Mouse (Mus musculus): ENCODE measurements around the gene Insc. TPM values are rescaled to one million over a fixed set of nuclear protein-coding genes. Genes with fewer than 3 reads are reported as not detected.

Gene Insc
- polyA plus RNA-seq, 1 experiment from 2014 or later: 22.0 TPM

DNA sequence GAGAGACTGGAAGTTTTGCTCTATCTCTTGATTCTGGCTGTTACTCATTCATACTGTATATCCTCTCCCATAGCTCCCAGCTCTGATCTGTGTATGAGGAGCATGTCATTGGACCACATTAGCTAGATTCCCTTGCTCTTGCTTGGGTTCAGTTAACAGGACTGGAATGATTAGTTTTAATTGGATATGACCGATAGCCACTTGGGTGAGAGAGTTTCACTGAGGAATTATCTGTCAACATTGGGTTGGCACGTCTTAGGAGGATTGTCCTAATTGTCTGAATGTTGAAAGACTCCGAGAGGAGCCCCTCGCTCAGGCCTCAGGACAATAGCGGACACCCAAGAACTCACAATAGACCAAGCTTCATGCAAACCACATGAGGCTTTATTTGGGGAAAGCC, 7.2 kb upstream of the Insc start:
- H3K4me2 ChIP-seq: no peak overlapping the region
- no peaks in the 10 kb centered on the region for H3K27me3 ChIP-seq
- no peaks in the 10 kb centered on the region for H3K36me3 ChIP-seq (replicated peaks)
- no peak overlapping the region for H3K4me3 ChIP-seq (replicated peaks)
- no peaks in the 10 kb centered on the region for H3K9me3 ChIP-seq (replicated peaks)
- 59% methylated on average over 5 of the region's 5 CpGs for WGBS (ENCODE audit: insufficient replicate concordance)
- no peak overlapping the region for H3K9ac ChIP-seq
- H3K27ac ChIP-seq (replicated peaks): no peak overlapping the region
- ATAC-seq (ENCODE audit: insufficient read depth): no peak
- no peaks in the 10 kb centered on the region for H3K4me1 ChIP-seq (replicated peaks)

DNA sequence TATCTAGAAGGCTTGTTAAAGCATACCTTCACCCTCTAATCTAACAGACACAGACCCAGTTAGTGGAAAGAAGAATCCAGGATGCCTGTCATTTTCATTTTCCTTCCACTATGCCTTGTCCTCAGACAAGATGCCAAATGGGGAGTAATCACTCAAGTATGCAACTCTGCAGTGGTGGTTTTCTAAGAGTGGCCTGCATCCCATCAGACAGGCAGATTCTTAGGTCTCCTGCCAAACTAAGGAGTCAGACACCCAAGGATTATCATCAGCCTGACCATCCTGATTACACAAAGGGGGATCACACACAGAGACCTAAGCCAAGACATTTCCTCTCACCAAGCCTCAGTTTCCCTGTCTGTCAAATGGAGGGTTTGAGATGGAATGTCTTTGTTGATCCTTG, 5.3 kb upstream of the Insc start:
- no peaks in the 10 kb centered on the region for H3K36me3 ChIP-seq (replicated peaks)
- no peak for ATAC-seq (ENCODE audit: insufficient read depth)
- H3K4me3 ChIP-seq (replicated peaks): no peak overlapping the region
- H3K4me1 ChIP-seq (replicated peaks): no peaks in the 10 kb centered on the region
- no peak overlapping the region for H3K9ac ChIP-seq
- H3K27ac ChIP-seq (replicated peaks): no peak overlapping the region
- no peaks in the 10 kb centered on the region for H3K9me3 ChIP-seq (replicated peaks)
- no peak overlapping the region for H3K4me2 ChIP-seq
- no peaks in the 10 kb centered on the region for H3K27me3 ChIP-seq

- WGBS (ENCODE audit: insufficient replicate concordance): 33% methylated on average over 6 of the region's 6 CpGs
- Histone ChIP-seq H3K4me1 (replicated peaks) (no peaks in the 10 kb centered on the region), H3K36me3 (replicated peaks) (no peaks in the 10 kb centered on the region), H3K27me3 (peaks cover 8% of the 10 kb centered on the region; the same call in 1 of the 2 replicates), H3K9me3 (replicated peaks) (no peaks in the 10 kb centered on the region), H3K9ac (no peak overlapping the region), H3K27ac (replicated peaks) (no peak overlapping the region), H3K4me2 (no peak overlapping the region), H3K4me3 (replicated peaks) (no peak overlapping the region)
- ATAC-seq (ENCODE audit: insufficient read depth): no peak
These were observed 2.9 kb upstream of the Insc start for GRCm38 (mm10) chr7:114740360-114741165.

GRCm38 (mm10) chr7:114744639-114745245, 1.2 kb downstream of the Insc start:
- no peak overlapping the region for H3K9ac ChIP-seq
- no peaks in the 10 kb centered on the region for H3K4me1 ChIP-seq (replicated peaks)
- no peak for ATAC-seq (ENCODE audit: insufficient read depth)
- peaks cover 8% of the 10 kb centered on the region; the same call in 1 of the 2 replicates for H3K27me3 ChIP-seq
- 48% methylated on average over 3 of the region's 3 CpGs for WGBS (ENCODE audit: insufficient replicate concordance)
- no peak overlapping the region for H3K27ac ChIP-seq (replicated peaks)
- H3K4me3 ChIP-seq (replicated peaks): no peak overlapping the region
- no peak overlapping the region for H3K4me2 ChIP-seq
- H3K9me3 ChIP-seq (replicated peaks): no peaks in the 10 kb centered on the region
- H3K36me3 ChIP-seq (replicated peaks): no peaks in the 10 kb centered on the region

- Histone ChIP-seq H3K4me1 (replicated peaks) (no peaks in the 10 kb centered on the region), H3K36me3 (replicated peaks) (no peaks in the 10 kb centered on the region), H3K9ac (no peak overlapping the region), H3K4me2 (peak overlapping the region; percentile 58), H3K27me3 (peaks cover 8% of the 10 kb centered on the region; the same call in 1 of the 2 replicates), H3K9me3 (replicated peaks) (no peaks in the 10 kb centered on the region), H3K27ac (replicated peaks) (no peak overlapping the region), H3K4me3 (replicated peaks) (peak overlapping the region; percentile 26)
- WGBS (ENCODE audit: insufficient replicate concordance): 7% methylated on average over 34 of the region's 34 CpGs
- ATAC-seq (ENCODE audit: insufficient read depth): no peak
These were observed 2.2 kb downstream of the Insc start for GRCm38 (mm10) chr7:114745481-114746271.

GRCm38 (mm10) chr7:114747596-114747995, 4.1 kb downstream of the Insc start:
- Histone ChIP-seq H3K9ac (no peak overlapping the region), H3K9me3 (replicated peaks) (no peaks in the 10 kb centered on the region), H3K27ac (replicated peaks) (no peak overlapping the region), H3K27me3 (peaks cover 8% of the 10 kb centered on the region; the same call in 1 of the 2 replicates), H3K4me3 (replicated peaks) (no peak overlapping the region), H3K4me2 (no peak overlapping the region), H3K36me3 (replicated peaks) (no peaks in the 10 kb centered on the region), H3K4me1 (replicated peaks) (no peaks in the 10 kb centered on the region)
- WGBS (ENCODE audit: insufficient replicate concordance): 62% methylated on average over 3 of the region's 3 CpGs
- no peak for ATAC-seq (ENCODE audit: insufficient read depth)

- Histone ChIP-seq H3K9me3 (replicated peaks) (no peaks in the 10 kb centered on the region), H3K4me1 (replicated peaks) (no peaks in the 10 kb centered on the region), H3K27ac (replicated peaks) (no peak overlapping the region), H3K27me3 (peaks cover 8% of the 10 kb centered on the region; the same call in 1 of the 2 replicates), H3K4me3 (replicated peaks) (no peak overlapping the region), H3K9ac (no peak overlapping the region), H3K4me2 (no peak overlapping the region), H3K36me3 (replicated peaks) (no peaks in the 10 kb centered on the region)
- ATAC-seq (ENCODE audit: insufficient read depth): no peak
- 35% methylated on average over 4 of the region's 4 CpGs for WGBS (ENCODE audit: insufficient replicate concordance)
These were observed 4.7 kb downstream of the Insc start for GRCm38 (mm10) chr7:114748239-114748638.

GRCm38 (mm10) chr7:114753471-114753870, 10.0 kb downstream of the Insc start:
- Histone ChIP-seq H3K27me3 (no peaks in the 10 kb centered on the region), H3K4me1 (replicated peaks) (no peaks in the 10 kb centered on the region), H3K9me3 (replicated peaks) (no peaks in the 10 kb centered on the region), H3K27ac (replicated peaks) (no peak overlapping the region), H3K4me3 (replicated peaks) (no peak overlapping the region), H3K36me3 (replicated peaks) (no peaks in the 10 kb centered on the region), H3K9ac (no peak overlapping the region), H3K4me2 (no peak overlapping the region)
- WGBS (ENCODE audit: insufficient replicate concordance): 52% methylated on average over 2 of the region's 2 CpGs
- ATAC-seq (ENCODE audit: insufficient read depth): no peak

DNA sequence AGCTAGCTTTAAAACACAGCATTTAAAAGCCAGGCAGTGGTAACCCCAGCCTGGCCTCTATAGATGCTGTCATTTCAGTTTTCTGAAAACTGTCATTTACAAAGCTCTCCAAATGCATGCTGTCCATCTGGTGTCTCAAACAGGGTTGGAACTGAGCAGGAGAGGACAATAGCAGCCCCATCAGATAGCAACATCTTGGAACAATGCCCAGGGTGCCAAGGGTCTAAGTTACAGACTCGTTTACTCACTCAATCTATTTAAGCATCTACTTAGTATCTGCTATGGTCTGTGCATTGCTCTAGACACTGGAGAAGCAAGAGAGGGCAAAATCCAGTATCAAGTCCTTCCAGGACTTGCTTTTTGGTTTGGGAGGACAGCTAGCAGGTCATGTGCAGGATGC, 10.7 kb downstream of the Insc start:
- Histone ChIP-seq H3K4me2 (no peak overlapping the region), H3K9me3 (replicated peaks) (no peaks in the 10 kb centered on the region), H3K27ac (replicated peaks) (no peak overlapping the region), H3K27me3 (no peaks in the 10 kb centered on the region), H3K9ac (no peak overlapping the region), H3K36me3 (replicated peaks) (no peaks in the 10 kb centered on the region), H3K4me1 (replicated peaks) (no peaks in the 10 kb centered on the region), H3K4me3 (replicated peaks) (no peak overlapping the region)
- 29% methylated on average over 1 of the region's 1 CpGs for whole genome bisulfite sequencing (ENCODE audit: insufficient replicate concordance)
- ATAC-seq (ENCODE audit: insufficient read depth): no peak

- no peaks in the 10 kb centered on the region for H3K36me3 ChIP-seq (replicated peaks)
- H3K9ac ChIP-seq: no peak overlapping the region
- no peak overlapping the region for H3K4me2 ChIP-seq
- no peaks in the 10 kb centered on the region for H3K27me3 ChIP-seq
- no peaks in the 10 kb centered on the region for H3K9me3 ChIP-seq (replicated peaks)
- ATAC-seq (ENCODE audit: insufficient read depth): no peak
- H3K27ac ChIP-seq (replicated peaks): no peak overlapping the region
- 65% methylated on average over 8 of the region's 8 CpGs for WGBS (ENCODE audit: insufficient replicate concordance)
- H3K4me3 ChIP-seq (replicated peaks): no peak overlapping the region
- no peaks in the 10 kb centered on the region for H3K4me1 ChIP-seq (replicated peaks)
These were observed 11.1 kb downstream of the Insc start for GRCm38 (mm10) chr7:114754626-114755025.

GRCm38 (mm10) chr7:114762660-114763059, 19.2 kb downstream of the Insc start:
- H3K27ac ChIP-seq (replicated peaks): no peak overlapping the region
- no peak overlapping the region for H3K4me3 ChIP-seq (replicated peaks)
- no peak overlapping the region for H3K9ac ChIP-seq
- no peaks in the 10 kb centered on the region for H3K27me3 ChIP-seq
- no peaks in the 10 kb centered on the region for H3K9me3 ChIP-seq (replicated peaks)
- 29% methylated on average over 2 of the region's 2 CpGs for WGBS (ENCODE audit: insufficient replicate concordance)
- no peaks in the 10 kb centered on the region for H3K36me3 ChIP-seq (replicated peaks)
- H3K4me2 ChIP-seq: no peak overlapping the region
- no peaks in the 10 kb centered on the region for H3K4me1 ChIP-seq (replicated peaks)
- ATAC-seq (ENCODE audit: insufficient read depth): no peak
